Mouse (Mus musculus) heart, embryonic 13.5 days (tissue): ENCODE measurements around the gene Ccdc163. TPM values are rescaled to one million over a fixed set of nuclear protein-coding genes. Genes with fewer than 3 reads are reported as not detected.
A peak's percentile ranks its signal among the peaks of the same experiment; 100 is the strongest.
"Not testable (repeated sequence)": the region's sequence is repeated elsewhere in the genome, so short reads cannot be mapped to it uniquely, and the experiment has no call there.

Experiments used
- ATAC-seq: fragments of 200-750 bp; cut with Nextera tagmentation; 2 replicates; pipeline ENCODE4 v1.8.0; 2017; ENCODE audit warnings: moderate TSS enrichment; ENCODE audit not compliant: insufficient number of reproducible peaks, low FRiP score, low TSS enrichment; ENCODE audit errors: extremely low read depth
- H3K27ac ChIP-seq: fragments of 300-500 bp; sonication (generic); replicated peaks from 2 replicates; pipeline ENCODE4 v1.5.1; 2015; ENCODE audit warnings: moderate library complexity, mild to moderate bottlenecking, inconsistent platforms
- H3K27me3 ChIP-seq: fragments of 300-500 bp; sonication (generic); replicated peaks from 2 replicates; pipeline ENCODE4 v1.6.1; 2015; ENCODE audit warnings: mild to moderate bottlenecking, inconsistent platforms
- H3K36me3 ChIP-seq: fragments of 300-500 bp; sonication (generic); 2 replicates; pipeline ENCODE4 v1.6.1; 2015; ENCODE audit warnings: mild to moderate bottlenecking, inconsistent platforms
- H3K4me1 ChIP-seq: fragments of 300-500 bp; sonication (generic); 2 replicates; pipeline ENCODE4 v1.6.1; 2015; ENCODE audit warnings: inconsistent platforms
- H3K4me2 ChIP-seq: fragments of 300-500 bp; sonication (generic); 2 replicates; pipeline ENCODE4 v1.6.1; 2015; ENCODE audit warnings: inconsistent platforms, mild to moderate bottlenecking, moderate library complexity
- H3K4me3 ChIP-seq: fragments of 300-500 bp; sonication (generic); 2 replicates; pipeline ENCODE4 v1.5.1; 2015; ENCODE audit warnings: moderate library complexity, mild to moderate bottlenecking, inconsistent platforms
- H3K9ac ChIP-seq: fragments of 300-500 bp; sonication (generic); 2 replicates; pipeline ENCODE4 v1.6.1; 2015; ENCODE audit warnings: inconsistent platforms, mild to moderate bottlenecking, moderate library complexity
- H3K9me3 ChIP-seq: fragments of 300-500 bp; sonication (generic); 2 replicates; pipeline ENCODE4 v1.6.1; 2016; ENCODE audit warnings: inconsistent platforms
- WGBS: fragments of 180-500 bp; shearing (Covaris S2); methylation state at CpG from one replicate; pipeline ENCODE4 v1.1.7; 2015; ENCODE audit warnings: mixed read lengths; 5-methylcytosine and 5-hydroxymethylcytosine counted together
- polyA plus RNA-seq: library from polyadenylated mRNA; unstranded; fragments of >200 nt; fragmentation: Nextera tagmentation; extraction: Ambion mirVana; gene quantifications from 2 replicates; pipeline ENCODE4 v1.2.1, GENCODE M21; 2015

Ccdc163 gene
- polyA plus RNA-seq, 1 experiment from 2014 or later = 17.9 TPM

DNA sequence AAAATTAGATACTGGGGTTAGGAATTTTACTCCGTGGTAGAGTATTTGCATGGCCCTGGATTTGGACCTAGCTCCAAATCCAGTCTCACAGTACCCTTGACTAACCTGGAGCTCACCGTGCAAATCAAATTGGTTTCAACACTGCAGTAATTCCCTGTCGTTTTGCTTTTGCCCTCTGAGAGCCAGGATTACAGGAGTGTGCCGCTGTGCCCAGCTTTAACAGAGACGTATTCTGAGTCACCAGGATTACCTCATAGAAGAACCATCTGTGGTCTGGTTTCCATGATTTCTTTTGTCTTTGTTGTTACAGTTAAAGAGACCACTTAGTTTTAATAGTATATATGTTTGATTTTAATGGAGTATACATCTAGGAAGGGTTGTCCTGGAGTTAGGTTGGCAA is 29.2 kb upstream of the Ccdc163 start:
- Histone ChIP-seq H3K9me3 (no peaks in the 10 kb centered on the region), H3K9ac (no peak overlapping the region), H3K36me3 (no peaks in the 10 kb centered on the region), H3K4me1 (no peaks in the 10 kb centered on the region), H3K27ac (no peak overlapping the region), H3K4me2 (no peak overlapping the region), H3K27me3 (no peaks in the 10 kb centered on the region), H3K4me3 (no peak overlapping the region)
- no peak for ATAC-seq
- WGBS = 59% methylated on average over 5 of the region's 5 CpGs

DNA sequence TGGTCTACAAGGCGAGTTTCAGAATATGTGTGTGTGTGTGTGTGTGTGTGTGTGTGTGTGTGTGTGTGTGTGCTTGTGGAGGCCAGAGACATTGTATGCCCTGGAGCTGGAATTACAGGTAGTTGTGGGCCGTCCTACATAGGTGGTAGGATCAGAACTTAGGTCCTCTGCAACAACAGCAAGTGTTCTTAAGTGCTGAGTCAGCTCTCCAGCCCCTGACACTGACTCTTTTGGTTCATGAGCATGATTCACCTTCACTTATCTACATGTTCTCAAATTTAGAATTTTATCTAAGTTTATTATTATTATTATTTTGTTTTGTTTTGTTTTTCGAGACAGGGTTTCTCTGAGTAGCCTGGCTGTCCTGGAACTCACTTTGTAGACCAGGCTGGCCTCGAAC is 27.8 kb upstream of the Ccdc163 start:
- ATAC-seq, H3K4me2 ChIP-seq, H3K36me3 ChIP-seq, H3K9me3 ChIP-seq, H3K27ac ChIP-seq, H3K9ac ChIP-seq, H3K4me1 ChIP-seq, H3K27me3 ChIP-seq, H3K4me3 ChIP-seq: not testable (repeated sequence)
- 88% methylated on average over 4 of the region's 4 CpGs for WGBS

DNA sequence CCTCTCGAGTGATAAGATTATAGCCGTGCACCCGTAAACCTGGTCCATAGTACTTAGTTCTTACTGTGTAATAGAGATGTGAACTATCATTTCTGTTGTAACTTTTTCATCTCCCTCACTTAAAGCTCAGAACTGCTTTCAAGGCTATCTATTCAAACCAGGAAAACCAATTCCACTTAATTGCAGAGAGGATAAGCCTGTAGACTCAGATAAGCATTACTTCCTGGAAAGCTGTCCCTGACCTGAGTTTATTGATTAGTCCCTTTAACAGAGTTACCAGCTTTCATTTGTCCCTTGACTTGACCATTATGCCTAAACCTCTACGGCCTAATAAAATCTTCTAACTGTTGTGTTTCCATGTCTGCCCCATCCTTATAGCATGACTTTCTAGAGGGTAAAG is 24.4 kb upstream of the Ccdc163 start:
- no peak overlapping the region for H3K4me3 ChIP-seq
- no peak overlapping the region for H3K27ac ChIP-seq
- no peak overlapping the region for H3K9ac ChIP-seq
- H3K4me1 ChIP-seq = peaks cover 30% of the 10 kb centered on the region
- H3K4me2 ChIP-seq = no peak overlapping the region
- H3K36me3 ChIP-seq = peaks cover 18% of the 10 kb centered on the region
- WGBS = 55% methylated on average over 4 of the region's 4 CpGs
- no peaks in the 10 kb centered on the region for H3K27me3 ChIP-seq
- no peaks in the 10 kb centered on the region for H3K9me3 ChIP-seq
- ATAC-seq = no peak

DNA sequence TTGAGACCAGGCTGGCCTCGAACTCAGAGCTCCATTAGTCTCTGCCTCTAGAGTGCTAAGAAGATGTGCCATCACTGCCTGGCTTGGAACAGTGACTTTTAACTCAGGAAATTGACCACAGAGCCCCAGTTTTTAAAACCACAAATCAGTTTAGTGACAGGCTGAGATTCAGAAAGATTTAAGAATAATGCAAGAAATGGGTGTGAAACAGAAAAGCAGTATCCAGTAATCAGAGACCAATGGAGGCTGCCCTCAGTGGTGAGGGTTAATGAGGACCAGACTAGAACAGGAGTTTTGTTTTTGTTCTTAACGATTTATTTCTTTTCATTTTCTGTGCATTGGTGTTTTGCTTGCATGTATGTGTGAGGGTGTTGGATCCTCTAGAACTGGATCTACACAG is 23.6 kb upstream of the Ccdc163 start:
- peak overlapping the region; percentile 93; the same call in 1 of the 2 replicates for H3K9ac ChIP-seq
- H3K4me2 ChIP-seq = peak overlapping the region; percentile 91
- peaks cover 25% of the 10 kb centered on the region for H3K36me3 ChIP-seq
- H3K27ac ChIP-seq = peak overlapping the region; percentile 99
- no peaks in the 10 kb centered on the region for H3K27me3 ChIP-seq
- H3K9me3 ChIP-seq = no peaks in the 10 kb centered on the region
- H3K4me3 ChIP-seq = no peak overlapping the region
- WGBS = 69% methylated on average over 2 of the region's 2 CpGs
- ATAC-seq = no peak
- peaks cover 31% of the 10 kb centered on the region for H3K4me1 ChIP-seq

DNA sequence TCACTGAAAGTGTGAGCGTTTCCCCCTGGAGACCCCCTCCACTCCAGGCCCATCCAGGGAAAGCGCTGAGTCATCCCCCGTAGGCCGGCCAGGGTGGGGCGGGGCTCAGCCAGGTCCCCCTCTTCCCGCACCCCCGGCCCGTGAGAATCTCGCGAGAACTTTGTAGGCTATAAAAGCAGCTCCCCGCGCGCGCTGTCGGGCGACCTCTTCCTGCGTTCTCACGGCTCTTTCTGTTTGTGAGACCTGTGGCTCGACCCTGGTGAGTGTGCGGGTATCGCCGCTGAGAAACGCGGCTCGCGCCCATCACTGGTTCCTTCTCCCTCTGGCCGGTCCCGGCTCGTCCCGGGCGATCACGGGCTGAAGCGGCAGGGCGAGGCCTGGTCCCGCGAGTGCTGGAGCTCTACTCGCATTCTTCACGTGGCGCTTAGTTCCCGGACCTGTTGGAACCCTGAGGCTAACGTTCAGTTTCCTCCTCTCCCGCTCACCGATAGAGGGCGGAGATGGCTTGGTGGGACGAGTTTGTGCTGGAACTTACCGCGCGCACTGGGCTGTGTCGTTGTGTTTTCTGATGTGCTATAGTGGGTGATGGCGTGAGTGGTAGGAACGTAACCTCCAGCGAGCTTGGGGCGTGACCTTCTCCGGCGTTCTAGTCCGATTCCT is 22.8 kb upstream of the Ccdc163 start, which contains the start of gene Prdx1:
TSS of gene Prdx1 (plus strand) at position 143 of the 660 bp plus-strand sequence.
- peak; percentile 90 for ATAC-seq
- no peaks in the 10 kb centered on the region for H3K27me3 ChIP-seq
- H3K9ac ChIP-seq = peak within 1 kb of the TSS; percentile 93
- WGBS = under 1% methylated on average over 56 of the region's 56 CpGs
- H3K9me3 ChIP-seq = no peaks in the 10 kb centered on the region
- peak within 1 kb of the TSS; percentile 91 for H3K4me2 ChIP-seq
- H3K4me3 ChIP-seq = peak within 1 kb of the TSS; percentile 84
- H3K4me1 ChIP-seq = peaks cover 31% of the 10 kb centered on the region
- H3K36me3 ChIP-seq = peaks cover 34% of the 10 kb centered on the region
- H3K27ac ChIP-seq = peak within 1 kb of the TSS; percentile 99

DNA sequence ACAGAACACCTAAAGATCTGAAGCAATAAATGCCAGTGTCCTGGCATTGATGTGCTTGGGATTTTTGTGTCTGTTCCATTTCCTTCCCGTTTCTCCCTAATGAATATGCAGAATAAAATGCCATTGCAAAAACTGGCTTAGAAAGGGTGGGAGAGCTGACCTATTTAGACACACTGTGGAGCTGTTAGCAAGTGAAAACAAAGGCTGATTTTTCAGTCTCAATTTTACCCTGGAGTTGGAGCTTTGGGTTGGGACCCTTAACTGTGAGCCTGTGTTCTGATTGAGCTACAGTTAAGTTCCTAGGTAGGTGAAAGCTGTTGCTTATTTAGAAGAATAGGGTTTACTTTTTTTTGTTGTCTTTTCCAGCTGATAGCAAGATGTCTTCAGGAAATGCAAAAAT is 21.3 kb upstream of the Ccdc163 start:
- Histone ChIP-seq H3K4me3 (peak overlapping the region; percentile 84), H3K36me3 (peaks cover 49% of the 10 kb centered on the region), H3K4me1 (peaks cover 31% of the 10 kb centered on the region), H3K9ac (peak overlapping the region; percentile 93), H3K27me3 (no peaks in the 10 kb centered on the region), H3K27ac (peak overlapping the region; percentile 25; the same call in 1 of the 2 replicates), H3K4me2 (peak overlapping the region; percentile 91), H3K9me3 (no peaks in the 10 kb centered on the region)
- ATAC-seq = no peak
- 41% methylated on average over 1 of the region's 1 CpGs for WGBS

DNA sequence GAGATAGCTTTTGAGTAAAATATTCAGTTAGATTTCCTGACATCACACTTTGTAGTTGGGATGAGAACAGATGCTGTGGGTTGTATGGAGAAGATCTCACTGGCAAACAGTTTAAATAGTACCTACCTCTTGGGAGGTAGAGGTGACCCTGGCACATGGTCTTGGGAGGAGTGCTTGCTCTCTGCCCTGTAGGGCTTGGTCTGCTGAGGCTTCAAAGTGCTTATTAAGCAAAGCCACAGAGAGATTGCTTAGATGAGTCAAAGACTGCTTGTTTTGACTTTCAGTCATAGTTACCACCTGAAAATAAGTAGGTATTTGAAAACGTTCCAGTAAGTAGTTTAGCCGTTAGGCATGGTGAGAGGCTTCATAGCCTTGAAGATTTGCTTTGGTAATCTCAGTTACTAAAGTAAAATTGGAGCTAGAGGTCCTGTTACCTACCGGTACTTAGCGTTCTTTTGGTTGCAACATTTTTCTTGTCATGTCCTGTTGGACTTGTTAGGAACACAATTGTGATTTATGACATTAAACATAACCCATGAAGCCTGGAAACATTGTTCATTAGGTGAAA is 18.9 kb upstream of the Ccdc163 start:
- no peak overlapping the region for H3K27ac ChIP-seq
- WGBS = 90% methylated on average over 4 of the region's 4 CpGs
- H3K36me3 ChIP-seq = peaks cover 72% of the 10 kb centered on the region
- H3K4me1 ChIP-seq = peaks cover 31% of the 10 kb centered on the region
- no peak for ATAC-seq
- 0 out of 2 replicates have a peak overlapping the region, but pooled peaks have one; percentile 11 for H3K9ac ChIP-seq
- H3K4me2 ChIP-seq = no peak overlapping the region
- no peaks in the 10 kb centered on the region for H3K27me3 ChIP-seq
- no peak overlapping the region for H3K4me3 ChIP-seq
- no peaks in the 10 kb centered on the region for H3K9me3 ChIP-seq

DNA sequence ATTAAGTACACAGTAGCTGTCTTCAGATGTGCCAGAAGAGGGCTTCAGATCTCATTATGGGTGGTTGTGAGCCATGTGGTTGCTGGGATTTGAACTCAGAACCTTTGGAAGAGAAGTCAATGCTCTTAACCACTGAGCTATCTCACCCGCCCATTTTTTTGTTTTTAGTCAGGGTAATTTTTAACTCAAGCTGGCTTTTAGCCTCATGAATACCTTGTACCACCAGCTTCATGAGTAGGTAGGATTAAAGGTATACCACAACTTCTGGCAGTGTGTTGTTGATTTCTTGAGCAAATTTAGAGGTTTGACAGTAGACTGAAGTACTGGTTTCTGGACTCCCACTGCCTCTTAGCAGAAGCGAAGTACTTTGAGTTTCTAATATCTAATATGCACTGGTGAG is 16.2 kb upstream of the Ccdc163 start:
- H3K36me3 ChIP-seq = peaks cover 98% of the 10 kb centered on the region
- no peaks in the 10 kb centered on the region for H3K9me3 ChIP-seq
- ATAC-seq = no peak
- peaks cover 16% of the 10 kb centered on the region for H3K4me1 ChIP-seq
- no peak overlapping the region for H3K27ac ChIP-seq
- H3K4me3 ChIP-seq = no peak overlapping the region
- 84% methylated on average over 2 of the region's 2 CpGs for WGBS
- no peaks in the 10 kb centered on the region for H3K27me3 ChIP-seq
- no peak overlapping the region for H3K9ac ChIP-seq
- no peak overlapping the region for H3K4me2 ChIP-seq

DNA sequence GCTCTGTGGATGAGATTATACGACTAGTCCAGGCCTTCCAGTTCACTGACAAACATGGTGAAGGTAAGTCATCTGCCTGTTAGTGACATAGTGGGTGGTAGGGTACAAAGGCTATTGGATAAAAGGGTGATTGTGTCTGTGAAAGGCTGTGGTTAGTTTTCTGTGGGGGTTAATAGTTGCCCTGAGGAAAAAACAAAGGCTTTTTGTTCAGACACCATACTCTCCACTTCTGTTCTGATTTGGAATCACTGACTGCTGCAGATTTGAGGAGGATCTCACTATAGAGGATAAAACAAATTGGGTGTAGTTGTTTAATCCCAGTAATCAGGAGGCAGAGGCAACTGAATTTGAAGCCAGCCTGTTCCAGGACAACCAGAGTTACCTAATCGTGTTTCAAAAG is 14.5 kb upstream of the Ccdc163 start:
- ATAC-seq = no peak
- peaks cover 13% of the 10 kb centered on the region for H3K4me1 ChIP-seq
- H3K36me3 ChIP-seq = peaks cover 98% of the 10 kb centered on the region
- no peaks in the 10 kb centered on the region for H3K9me3 ChIP-seq
- H3K27me3 ChIP-seq = no peaks in the 10 kb centered on the region
- H3K4me3 ChIP-seq = no peak overlapping the region
- no peak overlapping the region for H3K4me2 ChIP-seq
- H3K9ac ChIP-seq = no peak overlapping the region
- 84% methylated on average over 2 of the region's 2 CpGs for WGBS
- H3K27ac ChIP-seq = no peak overlapping the region

DNA sequence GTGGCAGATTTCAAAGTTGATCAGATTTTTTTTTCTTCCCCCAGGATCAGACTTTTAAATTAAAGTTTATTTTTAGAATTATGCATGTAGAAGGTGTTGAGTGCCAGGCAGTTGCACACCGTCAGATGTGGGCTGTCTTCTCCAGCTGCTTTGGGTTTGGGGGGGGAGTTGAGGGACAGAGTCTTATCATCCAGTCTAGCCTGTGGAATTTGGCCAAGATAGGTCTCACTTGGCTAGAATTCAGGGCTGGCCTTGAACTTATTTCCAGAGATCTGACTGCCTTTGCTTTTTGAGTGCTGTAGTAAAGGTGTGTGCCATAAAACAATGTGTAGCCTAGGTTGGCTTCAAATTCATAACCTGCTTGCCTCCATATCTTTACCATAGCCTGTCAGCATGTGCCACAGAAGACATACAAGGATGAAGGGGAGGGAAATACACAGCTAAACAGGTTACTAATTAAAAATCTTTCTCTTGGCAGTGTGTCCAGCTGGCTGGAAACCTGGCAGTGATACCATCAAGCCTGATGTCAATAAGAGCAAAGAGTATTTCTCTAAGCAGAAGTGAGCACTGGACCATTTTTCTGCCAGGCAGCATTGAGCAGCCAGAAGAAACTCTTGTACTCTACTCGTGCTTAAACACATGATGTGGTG is 9.5 kb upstream of the Ccdc163 start:
- no peak for ATAC-seq
- H3K9me3 ChIP-seq = no peaks in the 10 kb centered on the region
- H3K4me2 ChIP-seq = no peak overlapping the region
- H3K4me1 ChIP-seq = peaks cover 14% of the 10 kb centered on the region
- no peak overlapping the region for H3K4me3 ChIP-seq
- H3K36me3 ChIP-seq = peaks cover 92% of the 10 kb centered on the region
- H3K27ac ChIP-seq = 0 out of 2 replicates have a peak overlapping the region, but pooled peaks have one; percentile 39
- WGBS = 19% methylated on average over 2 of the region's 2 CpGs
- H3K9ac ChIP-seq = 0 out of 2 replicates have a peak overlapping the region, but pooled peaks have one; percentile 28
- no peaks in the 10 kb centered on the region for H3K27me3 ChIP-seq

DNA sequence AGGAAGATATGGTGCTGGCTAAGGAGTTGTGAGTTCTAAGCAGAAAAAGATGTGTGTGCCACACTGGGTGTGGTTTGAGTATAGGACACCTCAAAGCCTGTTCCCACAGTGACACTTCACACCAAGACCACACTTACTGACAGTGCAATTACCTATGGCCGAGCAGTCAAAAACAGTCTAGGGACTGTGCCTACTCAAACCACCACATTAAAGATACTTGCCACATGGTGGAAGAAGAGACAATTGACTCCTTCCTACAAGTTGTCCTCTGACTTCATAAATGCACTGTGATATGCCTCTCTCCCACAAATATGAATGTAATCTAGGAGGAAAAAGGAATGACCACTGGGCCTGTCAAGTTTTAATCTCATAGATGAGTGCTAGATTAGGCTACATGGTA is 7.3 kb upstream of the Ccdc163 start:
- no peak overlapping the region for H3K4me2 ChIP-seq
- no peak for ATAC-seq
- H3K4me1 ChIP-seq = peaks cover 14% of the 10 kb centered on the region
- no peak overlapping the region for H3K4me3 ChIP-seq
- no peaks in the 10 kb centered on the region for H3K9me3 ChIP-seq
- 89% methylated on average over 1 of the region's 1 CpGs for WGBS
- H3K27me3 ChIP-seq = no peaks in the 10 kb centered on the region
- no peak overlapping the region for H3K27ac ChIP-seq
- H3K9ac ChIP-seq = no peak overlapping the region
- H3K36me3 ChIP-seq = peaks cover 83% of the 10 kb centered on the region
